Mouse (Mus musculus) forebrain, postnatal 0 days (tissue): ENCODE results near the gene Osbpl3. TPM values are rescaled to one million over a fixed set of nuclear protein-coding genes. Genes with fewer than 3 reads are reported as not detected.

Experiments used
- ATAC-seq: fragments of 200-750 bp; cut with Nextera tagmentation; 2 replicates; pipeline ENCODE4 v1.8.0; 2017; ENCODE audit warnings: mild to moderate bottlenecking, moderate library complexity
- DNase-seq: peaks from one replicate; pipeline ENCODE4 v3.0.0-alpha.2; 2015
- H3K27ac ChIP-seq: fragments of 300-500 bp; sonication (generic); 2 replicates; pipeline ENCODE4 v1.5.1; 2014; ENCODE audit warnings: low read depth, mild to moderate bottlenecking, antibody characterized with exemption, low read length, moderate library complexity, mixed read lengths
- H3K27me3 ChIP-seq: fragments of 300-500 bp; sonication (generic); 2 replicates; pipeline ENCODE4 v1.6.1; 2014; ENCODE audit warnings: mild to moderate bottlenecking, low read length, mixed read lengths; ENCODE audit not compliant: insufficient read depth
- H3K36me3 ChIP-seq: fragments of 300-500 bp; sonication (generic); 2 replicates; pipeline ENCODE4 v1.6.1; 2014; ENCODE audit warnings: mild to moderate bottlenecking, moderate library complexity; ENCODE audit not compliant: insufficient read depth
- H3K4me1 ChIP-seq: fragments of 300-500 bp; sonication (generic); 2 replicates; pipeline ENCODE4 v1.6.1; 2014; ENCODE audit warnings: antibody characterized with exemption; ENCODE audit not compliant: insufficient read depth
- H3K4me2 ChIP-seq: fragments of 300-500 bp; sonication (generic); 2 replicates; pipeline ENCODE4 v1.6.1; 2014; ENCODE audit warnings: low read depth, mild to moderate bottlenecking, moderate library complexity
- H3K4me3 ChIP-seq: fragments of 300-500 bp; sonication (generic); 2 replicates; pipeline ENCODE4 v1.5.1; 2014; ENCODE audit warnings: low read depth, low read length, mixed read lengths
- H3K9ac ChIP-seq: fragments of 300-500 bp; sonication (generic); 2 replicates; pipeline ENCODE4 v1.6.1; 2014; ENCODE audit warnings: mild to moderate bottlenecking
- H3K9me3 ChIP-seq: fragments of 300-500 bp; sonication (generic); 2 replicates; pipeline ENCODE4 v1.6.1; 2016; ENCODE audit warnings: low read length
- CTCF ChIP-seq: sonication (generic); IDR thresholded peaks from 2 replicates; pipeline ENCODE4 v1.5.1; 2016; ENCODE audit warnings: antibody characterized with exemption, control low read depth, low read depth
- WGBS: fragments of 180-500 bp; shearing (Covaris S2); extraction: QIAGEN DNeasy Blood & Tissue Kit; methylation state at CpG from one replicate; pipeline ENCODE4 v1.1.7; 2014; 5-methylcytosine and 5-hydroxymethylcytosine counted together
- polyA plus RNA-seq: library from polyadenylated mRNA; unstranded; fragments of >200 nt; fragmentation: Nextera tagmentation; extraction: Ambion mirVana; gene quantifications from 2 replicates; pipeline ENCODE4 v1.2.1, GENCODE M21; 2015
- total RNA-seq: library from RNA; depleted of rRNA; stranded (reverse); fragments of >200 nt; gene quantifications from 2 replicates; pipeline ENCODE4 v1.2.3, GENCODE M21; 2014; rRNA removed

The Osbpl3 gene
- total and polyA plus RNA-seq, 2 experiments from 2014 or later, result 5.6 to 9.5 TPM

- no peak for TF ChIP-seq CTCF
- DNase-seq (no peak), ATAC-seq (no peak)
- Histone ChIP-seq H3K27ac (no peak overlapping the region), H3K4me1 (no peaks in the 10 kb centered on the region), H3K9me3 (no peaks in the 10 kb centered on the region), H3K36me3 (0 out of 2 replicates have a peak, but pooled peaks cover 3% of the 10 kb centered on the region), H3K9ac (no peak overlapping the region), H3K4me3 (no peak overlapping the region), H3K27me3 (no peaks in the 10 kb centered on the region), H3K4me2 (no peak overlapping the region)
- WGBS, result 94% methylated on average over 4 of the region's 4 CpGs
These were observed 208.2 kb downstream of the Osbpl3 start for GRCm38 (mm10) chr6:50247791-50248190.

- 0 out of 2 replicates have a peak, but pooled peaks cover 3% of the 10 kb centered on the region for H3K36me3 ChIP-seq
- no peak for TF ChIP-seq CTCF
- ATAC-seq (no peak), DNase-seq (no peak)
- no peaks in the 10 kb centered on the region for H3K4me1 ChIP-seq
- no peaks in the 10 kb centered on the region for H3K27me3 ChIP-seq
- H3K9ac ChIP-seq, result no peak overlapping the region
- no peak overlapping the region for H3K4me2 ChIP-seq
- 85% methylated on average over 2 of the region's 2 CpGs for WGBS
- H3K4me3 ChIP-seq, result no peak overlapping the region
- no peak overlapping the region for H3K27ac ChIP-seq
- no peaks in the 10 kb centered on the region for H3K9me3 ChIP-seq
These were observed 208.6 kb downstream of the Osbpl3 start for GRCm38 (mm10) chr6:50247356-50247755.

GRCm38 (mm10) chr6:50244967-50245366 lies 211.0 kb downstream of the Osbpl3 start:
- Histone ChIP-seq H3K4me2 (no peak overlapping the region), H3K4me1 (no peaks in the 10 kb centered on the region), H3K36me3 (peaks cover 3% of the 10 kb centered on the region; the same call in 1 of the 2 replicates), H3K4me3 (no peak overlapping the region), H3K9me3 (no peaks in the 10 kb centered on the region), H3K27me3 (no peaks in the 10 kb centered on the region), H3K9ac (no peak overlapping the region), H3K27ac (no peak overlapping the region)
- WGBS, result 86% methylated on average over 4 of the region's 4 CpGs
- TF ChIP-seq CTCF, result no peak
- ATAC-seq (no peak), DNase-seq (no peak)

- Histone ChIP-seq H3K4me1 (no peaks in the 10 kb centered on the region), H3K9ac (no peak overlapping the region), H3K27me3 (no peaks in the 10 kb centered on the region), H3K36me3 (peaks cover 3% of the 10 kb centered on the region; the same call in 1 of the 2 replicates), H3K4me3 (no peak overlapping the region), H3K9me3 (no peaks in the 10 kb centered on the region), H3K4me2 (no peak overlapping the region), H3K27ac (no peak overlapping the region)
- no peak for ATAC-seq
- WGBS, result 92% methylated on average over 4 of the region's 4 CpGs
- DNase-seq, result no peak
- no peak for TF ChIP-seq CTCF
These were observed 211.9 kb downstream of the Osbpl3 start for GRCm38 (mm10) chr6:50244126-50244525.

Other genes with a start within 250 kb of the Osbpl3 start
- gene Gsdme, start 192.3 kb downstream of the Osbpl3 start, total RNA-seq, result 21.0 and 23.1 TPM in 2 replicates
- 69.4 and 89.9 TPM in 2 replicates for gene Gsdme, start 192.3 kb downstream of the Osbpl3 start, polyA plus RNA-seq
- 48.8 and 74.0 TPM in 2 replicates for gene Cycs, start 110.3 kb upstream of the Osbpl3 start, total RNA-seq
- gene Cycs, start 110.3 kb upstream of the Osbpl3 start, polyA plus RNA-seq, result 74.7 and 87.9 TPM in 2 replicates
- 1.3 and 3.6 TPM in 2 replicates for gene 4921507P07Rik, start 140.4 kb upstream of the Osbpl3 start, total RNA-seq
- gene 4921507P07Rik, start 140.4 kb upstream of the Osbpl3 start, polyA plus RNA-seq, result 1.8 and 2.3 TPM in 2 replicates
- gene Npvf, start 198.2 kb upstream of the Osbpl3 start, total RNA-seq, result 0.23 and 2.1 TPM in 2 replicates
- gene Npvf, start 198.2 kb upstream of the Osbpl3 start, polyA plus RNA-seq, result 0.98 TPM in 1 of 2 replicates, not detected in the other